Mouse (Mus musculus) testis, adult 2 months (tissue): ENCODE data around the gene Esrrg.

ENCODE experiments used
- CTCF ChIP-seq: fragments of 200-500 bp; IDR thresholded peaks from 2 replicates; pipeline ENCODE4 v1.5.1; 2012; ENCODE audit warnings: low read depth, mild to moderate bottlenecking, inconsistent platforms, low read length, moderate library complexity; ENCODE audit not compliant: control insufficient read depth, insufficient read depth, insufficient replicate concordance
- POLR2A ChIP-seq: fragments of 200-500 bp; IDR thresholded peaks from 2 replicates; pipeline ENCODE4 v1.6.1; 2012; ENCODE audit warnings: low read depth, mild to moderate bottlenecking, inconsistent platforms, low read length, moderate library complexity; ENCODE audit not compliant: control insufficient read depth

- TF ChIP-seq POLR2A (no peak), CTCF (no peak)
These were observed 86.3 kb downstream of the Esrrg start for GRCm38 (mm10) chr1:187694865-187695264.
